Mouse (Mus musculus) heart, embryonic 15.5 days (tissue): ENCODE measurements around the gene Sox5. TPM values are rescaled to one million over a fixed set of nuclear protein-coding genes. Genes with fewer than 3 reads are reported as not detected.

ENCODE experiments used
- ATAC-seq: fragments of 200-750 bp; cut with Nextera tagmentation; replicated peaks from 2 replicates; pipeline ENCODE4 v1.8.0; 2017; ENCODE audit warnings: low read depth, moderate TSS enrichment; ENCODE audit not compliant: insufficient number of reproducible peaks, insufficient read depth, low FRiP score
- H3K27ac ChIP-seq: fragments of 300-500 bp; sonication (generic); 2 replicates; pipeline ENCODE4 v1.5.1; 2015; ENCODE audit warnings: mild to moderate bottlenecking, inconsistent platforms
- H3K27me3 ChIP-seq: fragments of 300-500 bp; sonication (generic); 2 replicates; pipeline ENCODE4 v1.6.1; 2015; ENCODE audit warnings: inconsistent platforms
- H3K36me3 ChIP-seq: fragments of 300-500 bp; sonication (generic); 2 replicates; pipeline ENCODE4 v1.6.1; 2015; ENCODE audit warnings: mild to moderate bottlenecking, inconsistent platforms
- H3K4me1 ChIP-seq: fragments of 300-500 bp; sonication (generic); replicated peaks from 2 replicates; pipeline ENCODE4 v1.6.1; 2015; ENCODE audit warnings: inconsistent platforms
- H3K4me2 ChIP-seq: fragments of 300-500 bp; sonication (generic); 2 replicates; pipeline ENCODE4 v1.6.1; 2015; ENCODE audit warnings: inconsistent platforms, mild to moderate bottlenecking, moderate library complexity
- H3K4me3 ChIP-seq: fragments of 300-500 bp; sonication (generic); 2 replicates; pipeline ENCODE4 v1.5.1; 2015; ENCODE audit warnings: mild to moderate bottlenecking, inconsistent platforms
- H3K9ac ChIP-seq: fragments of 300-500 bp; sonication (generic); 2 replicates; pipeline ENCODE4 v1.6.1; 2015; ENCODE audit warnings: mild to moderate bottlenecking, inconsistent platforms
- H3K9me3 ChIP-seq: fragments of 300-500 bp; sonication (generic); replicated peaks from 2 replicates; pipeline ENCODE4 v1.6.1; 2016; ENCODE audit warnings: inconsistent platforms
- WGBS: fragments of 180-500 bp; shearing (Covaris S2); methylation state at CpG from one replicate; pipeline ENCODE4 v1.1.7; 2015; ENCODE audit warnings: mixed read lengths; 5-methylcytosine and 5-hydroxymethylcytosine counted together
- polyA plus RNA-seq: library from polyadenylated mRNA; unstranded; fragments of >200 nt; fragmentation: Nextera tagmentation; extraction: Ambion mirVana; gene quantifications from 2 replicates; pipeline ENCODE4 v1.2.1, GENCODE M21; 2015

The Sox5 gene
- polyA plus RNA-seq, 1 experiment from 2014 or later = 8.9 TPM

DNA sequence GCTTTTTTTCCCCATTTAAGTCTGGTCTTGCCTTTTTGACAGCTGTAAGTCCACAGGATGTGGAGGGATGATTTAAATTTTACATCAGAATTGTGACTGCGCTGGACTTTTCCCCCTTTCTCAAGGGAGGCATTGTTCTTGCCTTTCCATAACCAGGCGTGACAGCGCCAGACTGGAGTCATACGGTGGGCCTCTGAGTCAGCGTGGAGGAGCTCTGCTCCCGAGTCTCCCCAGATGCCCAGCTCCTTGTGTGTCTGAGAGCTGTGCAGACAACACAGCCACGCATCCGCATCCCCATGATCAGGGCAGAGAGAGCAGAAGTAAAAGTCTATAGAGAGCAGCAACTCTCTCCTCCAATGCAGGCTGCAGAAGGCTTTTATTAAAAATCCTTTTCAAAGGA is 615.7 kb downstream of the Sox5 start:
- Histone ChIP-seq H3K27me3 (no peaks in the 10 kb centered on the region), H3K9ac (no peak overlapping the region), H3K27ac (no peak overlapping the region), H3K9me3 (no peaks in the 10 kb centered on the region), H3K4me2 (no peak overlapping the region), H3K4me3 (no peak overlapping the region), H3K4me1 (no peaks in the 10 kb centered on the region), H3K36me3 (no peaks in the 10 kb centered on the region)
- ATAC-seq = no peak
- 46% methylated on average over 8 of the region's 8 CpGs for WGBS

DNA sequence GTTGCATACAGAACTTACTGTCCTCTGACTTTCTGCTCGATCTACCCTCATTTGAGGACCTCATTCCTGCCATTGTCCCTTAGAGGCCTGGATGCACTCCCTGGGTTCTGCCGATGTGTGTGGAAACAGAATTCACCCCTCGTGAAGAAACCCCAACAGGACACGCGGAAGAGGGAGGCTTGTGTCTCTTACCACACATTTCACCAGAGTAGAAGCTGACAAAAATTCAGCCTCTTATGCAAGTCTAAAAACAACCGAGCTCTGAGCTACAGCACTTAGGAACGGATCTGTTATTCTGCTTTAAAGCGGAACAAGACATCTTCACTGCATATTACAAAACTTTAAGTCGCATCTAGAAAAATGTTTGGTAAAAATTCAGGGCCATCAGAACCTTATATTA is 618.3 kb downstream of the Sox5 start:
- H3K9ac ChIP-seq = no peak overlapping the region
- WGBS = 85% methylated on average over 9 of the region's 9 CpGs
- H3K4me2 ChIP-seq = no peak overlapping the region
- H3K4me3 ChIP-seq = no peak overlapping the region
- no peaks in the 10 kb centered on the region for H3K9me3 ChIP-seq
- no peaks in the 10 kb centered on the region for H3K27me3 ChIP-seq
- H3K36me3 ChIP-seq = no peaks in the 10 kb centered on the region
- no peak for ATAC-seq
- no peak overlapping the region for H3K27ac ChIP-seq
- H3K4me1 ChIP-seq = no peaks in the 10 kb centered on the region

DNA sequence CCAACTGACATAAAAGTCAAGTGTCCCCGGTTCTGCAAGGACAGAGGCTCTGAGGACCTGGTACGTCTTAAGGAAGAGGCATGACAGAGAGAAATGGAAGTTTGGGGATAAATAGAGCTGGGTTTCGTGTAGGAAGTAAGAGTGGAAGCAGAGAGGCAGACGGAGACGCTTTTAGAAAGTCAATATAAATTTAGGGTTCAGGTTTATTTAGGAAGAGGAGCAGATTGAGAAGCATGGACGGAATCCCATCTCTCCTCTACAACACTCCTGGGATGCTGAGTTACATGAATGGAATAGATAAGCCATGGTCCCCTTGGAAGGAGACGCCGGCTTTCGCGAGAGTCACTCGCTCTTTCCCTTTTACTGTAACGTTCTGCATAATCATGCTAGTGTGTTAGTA is 623.1 kb downstream of the Sox5 start:
- H3K36me3 ChIP-seq = no peaks in the 10 kb centered on the region
- ATAC-seq = no peak

GRCm38 (mm10) chr6:144154892-144155424 is 626.8 kb downstream of the Sox5 start:
- no peak overlapping the region for H3K4me2 ChIP-seq
- 80% methylated on average over 9 of the region's 9 CpGs for WGBS
- H3K36me3 ChIP-seq = no peaks in the 10 kb centered on the region
- no peak overlapping the region for H3K4me3 ChIP-seq
- no peak for ATAC-seq
- no peak overlapping the region for H3K27ac ChIP-seq
- H3K9ac ChIP-seq = no peak overlapping the region
- H3K4me1 ChIP-seq = no peaks in the 10 kb centered on the region; the same call in 1 of the 2 replicates
- H3K27me3 ChIP-seq = no peaks in the 10 kb centered on the region
- H3K9me3 ChIP-seq = no peaks in the 10 kb centered on the region

More for the DNA sequence above, 623.1 kb downstream of the Sox5 start:
- Histone ChIP-seq H3K9me3 (no peaks in the 10 kb centered on the region), H3K4me2 (no peak overlapping the region), H3K4me1 (no peaks in the 10 kb centered on the region; the same call in 1 of the 2 replicates), H3K27ac (no peak overlapping the region), H3K27me3 (no peaks in the 10 kb centered on the region), H3K4me3 (no peak overlapping the region), H3K9ac (no peak overlapping the region)
- WGBS = 86% methylated on average over 12 of the region's 12 CpGs

GRCm38 (mm10) chr6:144151957-144152356 is 629.8 kb downstream of the Sox5 start:
- WGBS = 51% methylated on average over 3 of the region's 3 CpGs
- Histone ChIP-seq H3K4me2 (no peak overlapping the region), H3K4me1 (no peaks in the 10 kb centered on the region; the same call in 1 of the 2 replicates), H3K4me3 (no peak overlapping the region), H3K9me3 (no peaks in the 10 kb centered on the region), H3K27ac (no peak overlapping the region), H3K27me3 (no peaks in the 10 kb centered on the region), H3K36me3 (no peaks in the 10 kb centered on the region), H3K9ac (no peak overlapping the region)
- ATAC-seq = no peak

DNA sequence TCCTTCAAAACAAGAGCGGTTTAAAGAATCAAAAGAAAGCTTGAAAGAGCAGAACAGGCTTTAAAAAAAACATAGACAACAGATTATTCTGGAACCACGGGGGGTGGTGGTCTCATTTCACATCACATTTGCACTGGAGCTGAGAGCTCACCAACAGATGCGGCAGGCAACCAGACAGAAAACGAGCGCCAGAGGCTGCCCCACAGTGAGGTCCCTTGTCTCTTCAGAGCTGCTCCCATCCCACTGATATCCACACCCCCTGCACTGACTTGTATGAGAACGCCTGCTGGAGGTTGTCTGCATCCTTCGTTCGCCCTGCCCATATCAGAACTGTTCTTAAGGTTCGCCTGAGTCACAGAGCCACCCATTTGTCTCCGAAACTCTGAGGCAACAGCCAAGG is 630.7 kb downstream of the Sox5 start:
- Histone ChIP-seq H3K9me3 (no peaks in the 10 kb centered on the region), H3K36me3 (no peaks in the 10 kb centered on the region), H3K27me3 (no peaks in the 10 kb centered on the region), H3K4me3 (no peak overlapping the region), H3K4me2 (no peak overlapping the region), H3K9ac (no peak overlapping the region), H3K27ac (no peak overlapping the region), H3K4me1 (no peaks in the 10 kb centered on the region; the same call in 1 of the 2 replicates)
- ATAC-seq = no peak
- 73% methylated on average over 10 of the region's 10 CpGs for WGBS

GRCm38 (mm10) chr6:144137397-144137796 is 644.4 kb downstream of the Sox5 start:
- Histone ChIP-seq H3K9ac (no peak overlapping the region), H3K4me1 (no peaks in the 10 kb centered on the region), H3K4me3 (no peak overlapping the region), H3K4me2 (no peak overlapping the region), H3K36me3 (no peaks in the 10 kb centered on the region), H3K27me3 (no peaks in the 10 kb centered on the region), H3K27ac (no peak overlapping the region), H3K9me3 (no peaks in the 10 kb centered on the region)
- ATAC-seq = no peak
- WGBS = 86% methylated on average over 5 of the region's 5 CpGs

DNA sequence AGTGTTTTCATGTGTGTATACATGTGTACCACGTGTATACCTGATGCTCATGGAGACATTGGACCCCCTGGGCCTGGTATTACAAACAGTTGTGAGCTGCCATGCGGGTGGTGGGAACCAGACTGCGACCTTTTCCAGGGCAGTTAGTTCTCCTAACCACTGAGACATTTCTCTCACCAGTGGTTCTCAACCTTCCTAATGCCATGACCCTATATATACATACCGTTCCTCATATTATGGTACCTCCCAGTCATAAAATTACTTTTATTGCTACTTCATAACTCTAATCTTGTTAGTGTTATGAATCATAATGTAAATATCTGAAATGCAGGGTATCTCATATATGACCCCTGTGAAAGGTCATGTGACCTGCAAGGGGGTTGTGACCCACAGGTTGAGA is 644.9 kb downstream of the Sox5 start:
- Histone ChIP-seq H3K9me3 (no peaks in the 10 kb centered on the region), H3K9ac (no peak overlapping the region), H3K36me3 (no peaks in the 10 kb centered on the region), H3K27me3 (no peaks in the 10 kb centered on the region), H3K4me2 (no peak overlapping the region), H3K27ac (no peak overlapping the region), H3K4me3 (no peak overlapping the region), H3K4me1 (peaks cover 1% of the 10 kb centered on the region)
- 90% methylated on average over 4 of the region's 4 CpGs for WGBS
- no peak for ATAC-seq

GRCm38 (mm10) chr6:144129927-144130326 is 651.9 kb downstream of the Sox5 start:
- WGBS = 88% methylated on average over 12 of the region's 12 CpGs
- Histone ChIP-seq H3K4me2 (no peak overlapping the region), H3K36me3 (no peaks in the 10 kb centered on the region), H3K4me3 (no peak overlapping the region), H3K9me3 (no peaks in the 10 kb centered on the region), H3K27me3 (no peaks in the 10 kb centered on the region), H3K27ac (no peak overlapping the region), H3K9ac (no peak overlapping the region), H3K4me1 (peaks cover 4% of the 10 kb centered on the region)
- ATAC-seq = no peak

GRCm38 (mm10) chr6:144119961-144120360 is 661.8 kb downstream of the Sox5 start:
- H3K9me3 ChIP-seq = no peaks in the 10 kb centered on the region
- H3K27ac ChIP-seq = no peak overlapping the region
- H3K4me3 ChIP-seq = no peak overlapping the region
- H3K36me3 ChIP-seq = no peaks in the 10 kb centered on the region
- no peaks in the 10 kb centered on the region for H3K27me3 ChIP-seq
- no peaks in the 10 kb centered on the region for H3K4me1 ChIP-seq
- no peak for ATAC-seq
- WGBS = 75% methylated on average over 1 of the region's 1 CpGs
- no peak overlapping the region for H3K9ac ChIP-seq
- H3K4me2 ChIP-seq = no peak overlapping the region

- Histone ChIP-seq H3K9ac (no peak overlapping the region), H3K9me3 (no peaks in the 10 kb centered on the region), H3K36me3 (no peaks in the 10 kb centered on the region), H3K4me3 (no peak overlapping the region), H3K4me1 (no peaks in the 10 kb centered on the region), H3K4me2 (no peak overlapping the region), H3K27ac (no peak overlapping the region), H3K27me3 (no peaks in the 10 kb centered on the region)
- WGBS = 46% methylated on average over 6 of the region's 6 CpGs
- ATAC-seq = no peak
Measured at GRCm38 (mm10) chr6:144116646-144117045, 665.1 kb downstream of the Sox5 start.

- 90% methylated on average over 6 of the region's 6 CpGs for WGBS
- no peaks in the 10 kb centered on the region for H3K4me1 ChIP-seq
- no peak for ATAC-seq
Measured at GRCm38 (mm10) chr6:144111561-144111960, 670.2 kb downstream of the Sox5 start.

More at GRCm38 (mm10) chr6:144111561-144111960, 670.2 kb downstream of the Sox5 start:
- no peak overlapping the region for H3K4me3 ChIP-seq
- no peak overlapping the region for H3K27ac ChIP-seq
- no peaks in the 10 kb centered on the region for H3K27me3 ChIP-seq
- H3K9me3 ChIP-seq = no peaks in the 10 kb centered on the region
- no peak overlapping the region for H3K4me2 ChIP-seq
- no peak overlapping the region for H3K9ac ChIP-seq
- no peaks in the 10 kb centered on the region for H3K36me3 ChIP-seq
